Mouse (Mus musculus) neutrophil, adult 65 days (primary cell): Measurements from ENCODE around the gene Gm8265. TPM values are rescaled to one million over a fixed set of nuclear protein-coding genes. Genes with fewer than 3 reads are reported as not detected.

Experiments used
- total RNA-seq: library from RNA; stranded (reverse); gene quantifications from 2 replicates; pipeline ENCODE4 v1.2.4, GENCODE M21; 2023

The Gm8265 gene
- not detected in 2 replicates for total RNA-seq

DNA sequence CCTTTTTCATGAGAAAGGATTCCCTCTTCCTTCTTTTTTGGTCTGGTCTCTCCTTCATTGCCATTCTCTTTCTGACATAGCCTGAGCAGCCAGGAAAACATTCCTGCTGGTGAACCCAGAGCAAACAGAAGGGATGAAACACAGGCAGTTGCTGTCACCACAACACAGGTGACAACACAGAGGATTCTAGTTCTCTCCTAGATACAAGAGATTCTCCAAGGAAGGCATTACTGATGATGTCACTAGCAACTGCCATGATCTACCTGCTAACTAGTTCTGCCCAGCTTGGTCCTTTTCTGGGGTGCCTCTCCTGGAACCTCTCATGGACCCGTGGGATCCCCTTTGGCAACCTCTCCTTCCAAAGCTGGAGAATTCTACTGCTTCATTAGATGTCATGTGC is at the start of gene Gm8265:
Gene Gm8265, minus strand, starts transcription at position 101 of the 400 bp plus-strand sequence.

Other genes with a start within 250 kb of the Gm8265 start
- gene Gm3500, start 244.0 kb downstream of the Gm8265 start, total RNA-seq: not detected in 2 replicates
- not detected in 2 replicates for gene Gm3194, start 177.6 kb downstream of the Gm8265 start, total RNA-seq
- gene Gm8246, start 155.2 kb downstream of the Gm8265 start, total RNA-seq: not detected in 2 replicates
- gene Gm3187, start 148.8 kb downstream of the Gm8265 start, total RNA-seq: not detected in 2 replicates
- gene Gm3488, start 131.4 kb downstream of the Gm8265 start, total RNA-seq: not detected in 2 replicates
- gene Gm3532, start 94.5 kb downstream of the Gm8265 start, total RNA-seq: not detected in 2 replicates
- gene Gm9603, start 54.4 kb upstream of the Gm8265 start, total RNA-seq: not detected in 2 replicates
- not detected in 2 replicates for gene Gm3373, start 108.5 kb upstream of the Gm8265 start, total RNA-seq
- not detected in 2 replicates for gene Gm3383, start 175.0 kb upstream of the Gm8265 start, total RNA-seq
- not detected in 2 replicates for gene Gm3424, start 197.3 kb upstream of the Gm8265 start, total RNA-seq
- not detected in 2 replicates for gene Gm8237, start 247.4 kb upstream of the Gm8265 start, total RNA-seq